Mouse (Mus musculus): ENCODE measurements around the gene Gm11983. TPM values are rescaled to one million over a fixed set of nuclear protein-coding genes. Genes with fewer than 3 reads are reported as not detected.
"Not testable (repeated sequence)": the region's sequence is repeated elsewhere in the genome, so short reads cannot be mapped to it uniquely, and the experiment has no call there.

Gene Gm11983
- polyA plus RNA-seq, 1 experiment from 2014 or later: not detected

GRCm38 (mm10) chr11:6826157-6826556 lies 11.3 kb downstream of the Gm11983 start:
- no peak for ATAC-seq (replicated peaks; ENCODE audit: low FRiP score, low TSS enrichment, low read depth)
- WGBS: 83% methylated on average over 3 of the region's 3 CpGs
- Histone ChIP-seq H3K27ac (ENCODE audit: low read depth) (no peak overlapping the region), H3K9ac (ENCODE audit: low read length) (no peak overlapping the region), H3K36me3 (ENCODE audit: control insufficient read depth, insufficient read depth, low read length) (no peaks in the 10 kb centered on the region), H3K27me3 (replicated peaks; ENCODE audit: control insufficient read depth, insufficient read depth, low read length) (no peaks in the 10 kb centered on the region), H3K4me1 (replicated peaks; ENCODE audit: control insufficient read depth, insufficient read depth, low read length) (no peaks in the 10 kb centered on the region), H3K4me2 (ENCODE audit: low read length) (no peak overlapping the region), H3K9me3 (ENCODE audit: control insufficient read depth, low read length) (no peaks in the 10 kb centered on the region), H3K4me3 (ENCODE audit: low read depth, low read length) (no peak overlapping the region)
- no peak for DNase-seq (ENCODE audit: low spot score)

GRCm38 (mm10) chr11:6823176-6823575 lies 14.3 kb downstream of the Gm11983 start:
- H3K4me1 ChIP-seq (replicated peaks; ENCODE audit: control insufficient read depth, insufficient read depth, low read length): no peaks in the 10 kb centered on the region
- H3K4me2 ChIP-seq (ENCODE audit: low read length): no peak overlapping the region
- ATAC-seq (replicated peaks; ENCODE audit: low FRiP score, low TSS enrichment, low read depth) (no peak), DNase-seq (ENCODE audit: low spot score) (no peak)
- WGBS: 93% methylated on average over 2 of the region's 2 CpGs
- no peaks in the 10 kb centered on the region for H3K9me3 ChIP-seq (ENCODE audit: control insufficient read depth, low read length)
- no peak overlapping the region for H3K4me3 ChIP-seq (ENCODE audit: low read depth, low read length)
- H3K36me3 ChIP-seq (ENCODE audit: control insufficient read depth, insufficient read depth, low read length): no peaks in the 10 kb centered on the region
- no peaks in the 10 kb centered on the region for H3K27me3 ChIP-seq (replicated peaks; ENCODE audit: control insufficient read depth, insufficient read depth, low read length)
- no peak overlapping the region for H3K27ac ChIP-seq (ENCODE audit: low read depth)
- H3K9ac ChIP-seq (ENCODE audit: low read length): no peak overlapping the region

DNA sequence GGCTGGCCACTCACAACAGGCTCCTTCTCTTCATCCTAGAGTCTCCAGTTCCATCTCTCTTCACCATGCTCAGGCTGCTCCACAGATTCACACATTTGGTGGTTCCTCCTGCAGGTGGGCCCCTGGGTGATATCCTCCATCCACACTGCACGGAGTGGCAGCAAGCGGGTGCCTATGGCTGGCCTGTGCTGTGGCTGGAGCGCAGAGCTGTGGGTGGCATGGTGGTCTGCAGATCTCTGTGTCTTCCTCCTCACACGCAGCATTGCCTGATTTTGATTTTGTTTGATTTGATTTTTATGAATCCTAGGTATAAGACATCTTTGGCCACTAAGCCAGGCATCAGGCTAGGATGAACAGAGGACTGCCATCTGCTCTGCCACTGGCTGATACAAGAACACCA lies 23.0 kb downstream of the Gm11983 start:
- Histone ChIP-seq H3K27me3 (replicated peaks; ENCODE audit: control insufficient read depth, insufficient read depth, low read length) (no peaks in the 10 kb centered on the region), H3K4me1 (replicated peaks; ENCODE audit: control insufficient read depth, insufficient read depth, low read length) (no peaks in the 10 kb centered on the region), H3K4me3 (ENCODE audit: low read depth, low read length) (no peak overlapping the region), H3K9me3 (ENCODE audit: control insufficient read depth, low read length) (no peaks in the 10 kb centered on the region), H3K36me3 (ENCODE audit: control insufficient read depth, insufficient read depth, low read length) (no peaks in the 10 kb centered on the region), H3K4me2 (ENCODE audit: low read length) (no peak overlapping the region), H3K27ac (ENCODE audit: low read depth) (no peak overlapping the region), H3K9ac (ENCODE audit: low read length) (no peak overlapping the region)
- DNase-seq (ENCODE audit: low spot score): no peak
- ATAC-seq (replicated peaks; ENCODE audit: low FRiP score, low TSS enrichment, low read depth): no peak
- 93% methylated on average over 4 of the region's 4 CpGs for WGBS

- not testable (repeated sequence) for ATAC-seq (replicated peaks; ENCODE audit: low FRiP score, low TSS enrichment, low read depth); H3K4me1 ChIP-seq (replicated peaks; ENCODE audit: control insufficient read depth, insufficient read depth, low read length); H3K4me3 ChIP-seq (ENCODE audit: low read depth, low read length); H3K4me2 ChIP-seq (ENCODE audit: low read length); H3K27me3 ChIP-seq (replicated peaks; ENCODE audit: control insufficient read depth, insufficient read depth, low read length); H3K27ac ChIP-seq (ENCODE audit: low read depth); H3K36me3 ChIP-seq (ENCODE audit: control insufficient read depth, insufficient read depth, low read length); DNase-seq (ENCODE audit: low spot score); H3K9me3 ChIP-seq (ENCODE audit: control insufficient read depth, low read length); H3K9ac ChIP-seq (ENCODE audit: low read length)
Measured at GRCm38 (mm10) chr11:6802879-6803278, 34.6 kb downstream of the Gm11983 start.

DNA sequence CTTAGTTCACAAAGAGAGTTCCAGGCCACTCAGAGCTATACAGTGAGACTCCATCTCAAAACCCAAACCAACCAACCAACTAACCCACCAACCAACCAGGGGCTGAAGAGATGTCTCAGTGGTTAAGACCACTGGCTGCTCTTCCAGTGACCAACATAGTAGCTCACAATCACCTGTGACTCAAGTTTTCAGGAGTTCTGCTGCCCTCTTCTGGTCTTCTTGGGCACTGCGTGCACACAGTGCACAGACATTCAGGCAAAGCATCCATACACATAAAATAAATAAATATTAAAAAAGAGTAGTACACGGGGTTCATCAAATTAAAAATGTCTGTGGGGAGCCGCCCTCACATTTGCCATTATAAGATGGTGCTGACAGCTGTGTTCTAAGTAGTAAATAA lies 46.8 kb downstream of the Gm11983 start:
- Histone ChIP-seq H3K27ac (ENCODE audit: low read depth) (no peak overlapping the region), H3K4me3 (ENCODE audit: low read depth, low read length) (no peak overlapping the region), H3K9ac (ENCODE audit: low read length) (no peak overlapping the region), H3K36me3 (ENCODE audit: control insufficient read depth, insufficient read depth, low read length) (no peaks in the 10 kb centered on the region), H3K4me2 (ENCODE audit: low read length) (no peak overlapping the region), H3K9me3 (ENCODE audit: control insufficient read depth, low read length) (no peaks in the 10 kb centered on the region), H3K27me3 (replicated peaks; ENCODE audit: control insufficient read depth, insufficient read depth, low read length) (no peaks in the 10 kb centered on the region), H3K4me1 (replicated peaks; ENCODE audit: control insufficient read depth, insufficient read depth, low read length) (no peaks in the 10 kb centered on the region)
- no peak for ATAC-seq (replicated peaks; ENCODE audit: low FRiP score, low TSS enrichment, low read depth)
- no peak for DNase-seq (ENCODE audit: low spot score)
- WGBS: 94% methylated on average over 3 of the region's 3 CpGs

Other genes starting within 250 kb of the Gm11983 start
- 5.7 and 9.0 TPM in 2 replicates for gene Nacad, start 231.6 kb downstream of the Gm11983 start, polyA plus RNA-seq (2014; fragmentation: Nextera tagmentation; extraction: Ambion mirVana)
- 52.1 and 58.0 TPM in 2 replicates for gene Tbrg4, start 211.6 kb downstream of the Gm11983 start, polyA plus RNA-seq (2014; fragmentation: Nextera tagmentation; extraction: Ambion mirVana)
- gene Wap, start 199.0 kb downstream of the Gm11983 start, polyA plus RNA-seq (2014; fragmentation: Nextera tagmentation; extraction: Ambion mirVana): not detected in 2 replicates
- gene Ramp3, start 179.1 kb downstream of the Gm11983 start, polyA plus RNA-seq (2014; fragmentation: Nextera tagmentation; extraction: Ambion mirVana): 9.3 and 10.9 TPM in 2 replicates
- gene Adcy1, start 225.8 kb upstream of the Gm11983 start, polyA plus RNA-seq (2014; fragmentation: Nextera tagmentation; extraction: Ambion mirVana): 1.9 and 2.1 TPM in 2 replicates